Mouse (Mus musculus): ENCODE measurements around the gene Tgds.

GRCm38 (mm10) chr14:118180117-118180557 is 47.6 kb upstream of the Tgds start:
- TF ChIP-seq CTCF (conservative IDR thresholded peaks at IDR 0.05; ENCODE audit: low read length) (no peak), NANOG (IDR thresholded peaks at IDR 0.05; ENCODE audit: borderline replicate concordance, low read length) (no peak), POU5F1 (IDR thresholded peaks at IDR 0.05; ENCODE audit: borderline replicate concordance, low read length) (no peak)
